23 mouse cellular contexts compared by ENCODE assay signal in the genomic region with DNA sequence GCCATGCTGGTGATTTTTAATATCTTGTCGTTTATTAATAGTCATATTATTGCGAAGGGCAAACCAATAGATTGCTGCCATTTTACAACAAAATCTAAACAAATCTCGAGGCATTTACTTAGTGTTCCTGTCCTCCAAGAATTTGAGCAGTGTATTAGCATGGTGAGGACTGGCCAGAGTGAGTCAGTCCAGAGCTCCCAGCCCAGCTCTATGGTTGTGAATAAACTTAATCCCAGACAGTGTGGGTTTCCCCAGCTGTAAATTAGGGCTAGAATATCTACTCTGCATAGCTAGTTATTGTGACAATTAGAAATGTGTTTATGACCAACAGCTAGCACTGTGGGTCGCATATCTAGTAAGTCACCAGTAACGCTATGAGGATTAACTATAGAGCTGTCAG. TPM values are rescaled to one million over a fixed set of nuclear protein-coding genes. Genes with fewer than 3 reads are reported as not detected.
"Had no signal": no experiment of that assay in that cellular context is flagged by ENCODE, and none has a peak within 500 bp of the region (broad histone marks: within the 10 kb centered on the region; RNA-seq: fewer than 3 reads in every experiment).

No protein-coding gene starts in this region.

- H3K9ac ChIP-seq: kidney, embryonic 15.5 days; liver, embryonic 13.5 days; neural tube, embryonic 12.5 days; neural tube, embryonic 15.5 days had no signal

- H3K27me3 ChIP-seq: kidney, embryonic 15.5 days; neural tube, embryonic 12.5 days; neural tube, embryonic 15.5 days had no signal

- H3K4me3 ChIP-seq: kidney, embryonic 15.5 days; left cerebral cortex, adult 2 months; liver, embryonic 13.5 days; megakaryocyte, embryonic 14.5 days; neural tube, embryonic 12.5 days; neural tube, embryonic 15.5 days had no signal

- H3K4me2 ChIP-seq: kidney, embryonic 15.5 days; liver, embryonic 13.5 days; midbrain, embryonic 11.5 days; neural tube, embryonic 12.5 days; neural tube, embryonic 15.5 days had no signal

- DNase-seq: kidney, postnatal 10 days; kidney, postnatal 36 days; layer of hippocampus, postnatal 36 days; liver, embryonic 13.5 days; lung, adult 2 months; midbrain, embryonic 14.5 days; right cerebral cortex, adult 18-20 months; right cerebral cortex, postnatal 14 days; right cerebral cortex, postnatal 4 days; thymus, adult 2 months; thymus, postnatal 14 days; thymus, postnatal 4 days had no signal

- H3K27ac ChIP-seq: kidney, embryonic 15.5 days; left cerebral cortex, adult 2 months; liver, embryonic 13.5 days; neural tube, embryonic 12.5 days; neural tube, embryonic 15.5 days had no signal

- H3K36me3 ChIP-seq: kidney, embryonic 15.5 days; liver, embryonic 13.5 days; neural tube, embryonic 12.5 days; neural tube, embryonic 15.5 days had no signal

RNA-seq across cellular contexts. Expression of gene Fam166b, which starts 32.6 kb away (rescaled TPM):
- total RNA-seq: liver, adult 2 months had no signal
- polyA plus RNA-seq: limb, embryonic 11.5 days; liver, adult 2 months; liver, embryonic 13.5 days; liver, embryonic 16.5 days had no signal

RNA-seq across cellular contexts. Expression of gene Cd72, which starts 58.0 kb away (rescaled TPM):
- total RNA-seq: layer of hippocampus, postnatal 10 days; layer of hippocampus, postnatal 36 days; midbrain, postnatal 0 days had no signal
